Mouse (Mus musculus) erythroid progenitor cell, adult 5-6 weeks (primary cell): ENCODE measurements around the gene Zfp980. TPM values are rescaled to one million over a fixed set of nuclear protein-coding genes. Genes with fewer than 3 reads are reported as not detected.
"Not testable (repeated sequence)": the region's sequence is repeated elsewhere in the genome, so short reads cannot be mapped to it uniquely, and the experiment has no call there.

Experiments used
- ATAC-seq: replicated peaks from 2 replicates; pipeline ENCODE4 v1.8.0; 2016; ENCODE audit warnings: moderate number of reproducible peaks, mild to moderate bottlenecking, moderate TSS enrichment, inconsistent platforms; ENCODE audit not compliant: poor library complexity, low FRiP score, severe bottlenecking
- total RNA-seq, 2 experiments: library from RNA; stranded (forward) in 1 of 2; stranded (reverse) in 1 of 2; fragments of 150-400 nt in 1 of 2; fragments of 186-747, 209-891 nt in 1 of 2; gene quantifications; 2 replicates each; pipeline versions ENCODE4 v1.2.3 to v1.2.4; 2015 to 2017; ENCODE audit warnings: low replicate concordance in 2 of 2

The Zfp980 gene
- total RNA-seq (2015; ENCODE audit: low replicate concordance) (not detected in 2 replicates), total RNA-seq (2017; ENCODE audit: low replicate concordance) (not detected in 2 replicates)

- ATAC-seq: not testable (repeated sequence)
These were observed at the start of gene Zfp980 for GRCm38 (mm10) chr4:145670385-145670784. Zfp980 (plus strand) TSS chr4:145670685.

- ATAC-seq: not testable (repeated sequence)
These were observed 29.9 kb upstream of the Zfp980 start for GRCm38 (mm10) chr4:145640416-145641185.

GRCm38 (mm10) chr4:145674286-145674780, 3.8 kb downstream of the Zfp980 start:
- ATAC-seq: not testable (repeated sequence)

GRCm38 (mm10) chr4:145680217-145680616, 9.7 kb downstream of the Zfp980 start:
- ATAC-seq: not testable (repeated sequence)

- ATAC-seq: 0 out of 2 replicates have a peak, but pooled peaks have one; percentile 39
These were observed 10.3 kb downstream of the Zfp980 start for GRCm38 (mm10) chr4:145680672-145681387.

GRCm38 (mm10) chr4:145682021-145682420, 11.5 kb downstream of the Zfp980 start:
- not testable (repeated sequence) for ATAC-seq

- peak; percentile 49 for ATAC-seq
These were observed 12.7 kb downstream of the Zfp980 start for GRCm38 (mm10) chr4:145683024-145683766.

GRCm38 (mm10) chr4:145686061-145686460, 15.6 kb downstream of the Zfp980 start:
- ATAC-seq: not testable (repeated sequence)

GRCm38 (mm10) chr4:145744935-145745644, 74.6 kb downstream of the Zfp980 start:
- peak; percentile 46; the same call in 1 of the 2 replicates for ATAC-seq

GRCm38 (mm10) chr4:145745645-145745991, 75.1 kb downstream of the Zfp980 start:
- not testable (repeated sequence) for ATAC-seq

Other genes with a start within 250 kb of the Zfp980 start
- not detected in 2 replicates for gene Zfp990, start 159.9 kb upstream of the Zfp980 start, total RNA-seq (2015; ENCODE audit: low replicate concordance)
- gene Zfp990, start 159.9 kb upstream of the Zfp980 start, total RNA-seq (2017; ENCODE audit: low replicate concordance): not detected in 2 replicates
- gene Gm13212, start 85.5 kb upstream of the Zfp980 start, total RNA-seq (2015; ENCODE audit: low replicate concordance): 11.3 and 11.9 TPM in 2 replicates
- 0.30 and 5.6 TPM in 2 replicates for gene Gm13212, start 85.5 kb upstream of the Zfp980 start, total RNA-seq (2017; ENCODE audit: low replicate concordance)
- not detected in 2 replicates for gene Zfp986, start 198.1 kb downstream of the Zfp980 start, total RNA-seq (2015; ENCODE audit: low replicate concordance)
- gene Zfp986, start 198.1 kb downstream of the Zfp980 start, total RNA-seq (2017; ENCODE audit: low replicate concordance): not detected in 2 replicates